Mouse (Mus musculus): ENCODE results near the gene Ints13.

DNA sequence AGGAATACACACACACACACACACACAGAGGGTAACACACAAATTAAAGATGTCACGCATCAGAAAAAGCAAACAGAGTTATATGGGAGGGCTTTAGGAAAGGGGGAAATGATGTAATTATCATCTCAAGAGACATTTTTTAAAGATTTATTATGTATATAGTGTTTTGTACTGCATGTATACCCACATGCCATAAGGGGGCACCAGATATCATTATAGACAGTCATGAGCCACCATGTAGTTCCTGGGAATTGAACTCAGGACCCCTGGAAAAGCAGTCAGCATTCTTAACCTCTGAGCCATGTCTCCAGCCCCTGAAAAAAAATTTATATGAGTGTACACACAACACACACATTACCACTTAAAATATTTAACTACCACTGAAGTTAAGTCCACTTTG lies 33.0 kb downstream of the Ints13 start:
- no peak for TF ChIP-seq MAX (IDR thresholded peaks at IDR 0.05; ENCODE audit: low read depth)
- TF ChIP-seq POLR2A (IDR thresholded peaks at IDR 0.05; ENCODE audit: insufficient read length, low read depth), result no peak
- no peak for TF ChIP-seq USF1 (IDR thresholded peaks at IDR 0.05; ENCODE audit: low read depth)
- no peak for TF ChIP-seq POLR2AphosphoS2 (IDR thresholded peaks at IDR 0.05; ENCODE audit: insufficient read length, low read depth)
- no peak for TF ChIP-seq MYOG (IDR thresholded peaks at IDR 0.05; ENCODE audit: control insufficient read depth in 1 of 3, insufficient read depth in 1 of 3, insufficient read length in 2 of 3, low read depth in 2 of 3)
- no peak for TF ChIP-seq E2F4 (IDR thresholded peaks at IDR 0.05; ENCODE audit: insufficient read depth)
- no peak for TF ChIP-seq REST (IDR thresholded peaks at IDR 0.05; ENCODE audit: insufficient read depth, insufficient read length)
- TF ChIP-seq CEBPB (IDR thresholded peaks at IDR 0.05; ENCODE audit: insufficient read depth, poor library complexity, severe bottlenecking), result no peak
- TF ChIP-seq MYOD1 (IDR thresholded peaks at IDR 0.05; ENCODE audit: control insufficient read depth in 1 of 3, insufficient read length in 2 of 3, low read depth in 2 of 3), result no peak
- TF ChIP-seq SRF (IDR thresholded peaks at IDR 0.05; ENCODE audit: control insufficient read depth, insufficient read length, low read depth), result no peak
- no peak for TF ChIP-seq TCF12 (IDR thresholded peaks at IDR 0.05; ENCODE audit: insufficient read depth, poor library complexity, severe bottlenecking)
- TF ChIP-seq TCF3 (IDR thresholded peaks at IDR 0.05; ENCODE audit: insufficient read length, low read depth), result no peak
